Mouse (Mus musculus) ZHBTc4 (cell line): ENCODE measurements around the gene Nrf1.

ENCODE experiments used
- DNase-seq: peaks from one replicate; pipeline ENCODE4 v3.0.0-alpha.2; 2011; ENCODE audit warnings: low read depth, low spot score

Nrf1 gene

DNA sequence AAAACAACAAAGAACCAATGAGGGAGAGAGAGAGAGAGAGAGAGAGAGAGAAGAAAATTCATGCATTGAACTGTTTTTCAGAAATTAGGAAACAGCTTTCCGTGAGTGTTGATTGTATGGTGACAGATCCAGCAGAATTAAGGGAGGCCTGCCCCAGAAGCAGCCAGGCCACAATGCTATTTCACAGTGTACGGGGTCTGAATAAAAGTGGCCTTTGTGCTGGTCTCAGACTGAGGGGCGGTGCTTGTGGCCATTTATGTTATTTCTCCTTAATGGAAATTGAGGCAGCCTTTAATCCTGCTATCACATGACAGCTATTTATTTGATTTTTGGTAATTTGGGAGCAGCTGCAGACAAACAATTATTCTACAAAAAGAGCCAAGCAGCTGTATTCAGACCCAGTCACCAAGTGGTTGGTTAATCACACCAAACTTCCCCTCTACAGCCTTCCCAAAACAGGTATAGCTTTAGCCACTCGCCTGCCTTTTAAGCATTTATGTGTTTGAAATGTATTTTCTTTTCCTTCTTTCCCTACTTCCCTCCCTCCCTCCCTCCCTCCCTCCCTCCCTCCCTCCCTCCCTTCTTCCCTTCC lies 31.2 kb downstream of the Nrf1 start:
- no peak for DNase-seq

DNA sequence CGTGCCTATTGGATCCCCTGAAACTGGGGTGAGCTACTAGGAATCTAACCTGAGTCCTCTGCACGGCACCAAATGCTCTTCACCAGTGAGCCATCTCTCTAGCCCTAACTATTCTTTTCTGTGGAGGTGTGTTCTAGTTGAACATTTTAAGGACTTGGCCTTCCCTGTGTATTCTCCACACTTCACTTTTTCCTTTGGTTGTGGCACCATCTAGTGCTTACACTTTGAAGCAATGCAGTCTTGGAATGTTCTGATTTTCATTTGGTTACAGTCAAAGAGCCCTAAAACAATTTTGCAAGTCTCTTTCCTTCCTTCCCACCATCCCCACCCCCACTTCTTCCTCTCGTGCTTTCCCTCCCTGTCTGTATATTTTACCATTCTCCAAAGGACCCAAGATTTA lies 33.6 kb downstream of the Nrf1 start:
- DNase-seq: no peak

GRCm38 (mm10) chr6:30083307-30083706 lies 35.5 kb downstream of the Nrf1 start:
- DNase-seq: peak; percentile 48

DNA sequence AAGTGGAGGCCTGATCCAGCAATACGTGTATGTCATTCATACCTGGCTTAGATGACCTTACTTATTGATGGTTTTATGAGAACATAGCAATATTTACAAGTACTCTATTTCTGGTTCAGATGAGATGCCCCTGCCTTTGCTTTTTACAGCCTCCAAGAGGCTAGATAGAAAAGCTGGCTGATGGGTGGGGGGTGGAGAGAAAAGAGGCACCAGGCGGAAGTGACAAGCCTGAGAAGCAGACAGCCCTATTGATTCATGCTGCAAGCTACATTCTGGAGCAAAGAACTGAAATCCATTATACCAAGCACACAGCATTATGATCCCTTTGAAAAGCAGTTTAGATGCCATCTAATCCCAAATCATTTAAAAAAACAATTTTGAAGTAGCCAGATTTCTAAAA lies 37.6 kb downstream of the Nrf1 start:
- no peak for DNase-seq

- DNase-seq: no peak
Observed at GRCm38 (mm10) chr6:30091221-30091620, 43.4 kb downstream of the Nrf1 start.

- no peak for DNase-seq
Observed at GRCm38 (mm10) chr6:30092816-30093215, 45.0 kb downstream of the Nrf1 start.

DNA sequence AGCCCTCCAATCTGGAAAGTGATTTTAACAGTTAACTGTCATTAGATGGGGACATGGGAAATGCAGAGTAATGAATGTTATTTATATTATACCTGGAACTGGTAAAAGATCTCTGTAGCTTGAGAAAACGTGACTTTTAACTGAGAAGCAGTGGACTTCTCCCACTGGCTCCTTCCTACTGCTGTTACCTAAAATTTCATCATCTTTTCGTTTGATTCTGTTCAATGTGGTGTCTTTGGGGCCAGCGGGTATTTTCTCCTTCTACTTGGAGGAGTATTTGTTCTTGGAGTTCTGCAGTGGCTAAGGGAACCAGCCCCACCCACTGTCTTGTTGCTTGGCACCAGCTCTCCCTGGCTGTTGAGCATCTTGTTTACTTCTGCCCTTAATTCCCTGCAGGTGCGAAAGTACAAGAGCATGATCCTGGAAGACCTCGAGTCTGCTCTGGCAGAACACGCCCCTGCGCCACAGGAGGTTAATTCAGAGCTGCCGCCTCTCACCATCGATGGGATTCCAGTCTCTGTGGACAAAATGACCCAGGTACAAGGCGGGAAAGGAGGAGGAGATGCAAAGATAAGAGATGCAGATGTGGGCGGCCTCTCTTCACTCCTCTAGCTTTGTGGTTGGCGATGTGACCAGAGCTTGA lies 54.1 kb downstream of the Nrf1 start:
- DNase-seq: peak; percentile 86

DNA sequence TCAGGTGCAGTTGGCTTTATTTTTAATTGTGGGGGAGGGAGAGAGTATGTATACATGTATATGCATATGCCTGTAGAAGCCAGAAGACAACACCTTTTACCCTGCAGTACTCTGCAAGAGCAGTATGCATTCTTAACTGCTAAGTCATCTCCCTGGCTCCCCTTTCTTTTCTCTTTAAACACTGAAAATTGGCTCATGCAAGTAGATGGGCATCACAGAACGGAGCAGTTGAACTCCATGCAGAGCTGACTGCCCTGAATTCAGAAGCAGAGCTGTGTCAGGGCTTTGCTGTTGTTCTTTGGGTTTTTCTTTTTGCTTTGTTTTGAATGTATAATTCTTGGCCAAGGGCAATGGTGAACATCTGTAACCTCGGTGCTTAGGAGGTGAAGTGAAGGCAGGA lies 58.3 kb downstream of the Nrf1 start:
- DNase-seq: no peak

- no peak for DNase-seq
Observed at GRCm38 (mm10) chr6:30107456-30107855, 59.7 kb downstream of the Nrf1 start.

GRCm38 (mm10) chr6:30109820-30110502 lies 62.2 kb downstream of the Nrf1 start:
- DNase-seq: no peak

DNA sequence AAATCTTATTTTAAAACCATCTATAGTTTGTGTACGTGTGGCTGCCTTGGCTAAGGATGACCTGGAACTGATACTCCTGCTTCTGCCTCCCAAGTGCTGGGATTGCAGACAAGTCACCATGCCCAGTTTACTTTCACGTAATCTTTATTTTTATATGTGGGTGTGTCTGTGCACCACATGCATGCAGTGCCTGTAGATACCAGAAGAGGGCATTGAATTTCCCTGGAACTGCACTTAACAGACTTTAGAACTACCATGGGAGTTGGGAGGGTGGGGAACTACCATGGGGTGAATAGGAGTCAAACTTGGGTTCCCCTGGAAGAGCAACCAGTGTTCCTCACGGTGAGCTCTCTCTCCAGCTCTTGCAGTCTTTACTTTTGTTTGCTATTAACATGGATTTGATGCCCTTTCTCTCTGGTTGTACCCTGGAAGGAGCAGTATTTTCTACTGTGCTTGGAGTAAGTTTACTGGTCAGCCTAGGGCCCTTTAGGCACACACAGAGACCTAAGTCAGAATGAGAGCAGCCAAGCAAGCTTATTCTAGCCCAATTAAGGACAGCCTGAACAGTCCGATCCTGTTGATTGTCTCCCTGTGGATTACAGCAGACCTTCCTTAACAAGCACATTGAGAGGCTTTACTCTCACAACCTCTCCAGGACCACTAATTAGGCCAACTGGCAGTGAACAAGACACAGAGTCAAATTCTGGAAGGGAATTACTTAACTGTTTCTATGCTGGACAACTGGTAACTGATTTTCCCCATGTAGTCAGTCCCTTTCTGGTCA lies 64.8 kb downstream of the Nrf1 start:
- peak; percentile 64 for DNase-seq

GRCm38 (mm10) chr6:30114101-30114500 lies 66.3 kb downstream of the Nrf1 start:
- no peak for DNase-seq

DNA sequence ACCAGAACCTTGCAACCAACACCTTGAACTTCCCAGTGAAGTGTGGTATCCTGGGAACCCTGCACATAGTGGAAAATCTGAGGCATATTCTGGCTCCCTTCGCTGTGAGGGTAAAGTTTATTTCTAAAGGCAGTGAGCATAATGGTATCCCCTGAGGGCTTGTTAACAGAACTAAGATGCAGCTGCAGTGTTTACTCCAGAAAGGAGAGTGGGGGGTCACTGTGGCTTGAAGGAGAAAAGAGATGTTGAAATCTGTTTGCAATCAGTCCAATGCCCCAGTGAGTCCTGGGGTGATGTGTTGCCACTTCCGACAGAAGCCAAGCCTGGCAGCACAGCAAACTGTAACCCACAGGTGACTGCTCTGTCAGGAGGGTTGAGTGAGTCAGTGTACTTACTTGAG lies 73.4 kb downstream of the Nrf1 start:
- DNase-seq: no peak

DNA sequence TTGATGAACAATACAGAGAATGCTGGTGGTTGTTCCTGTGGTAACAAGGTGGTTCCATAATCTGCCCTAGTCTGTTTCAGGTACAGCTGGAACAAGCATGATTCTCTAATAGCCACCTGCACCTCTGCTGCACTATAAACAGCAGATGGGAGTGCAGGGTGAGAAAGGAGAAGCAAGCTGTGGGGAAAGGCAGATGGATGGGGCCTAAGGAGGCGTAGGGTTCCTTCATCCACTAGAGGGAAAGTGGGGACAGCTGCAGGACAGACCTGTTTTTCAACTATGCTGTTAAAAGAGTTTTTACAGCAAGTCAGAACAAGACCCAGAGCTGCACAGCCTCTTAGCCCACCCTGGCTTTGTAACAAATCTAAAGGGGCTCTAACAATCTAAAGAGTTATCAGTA lies 73.8 kb downstream of the Nrf1 start:
- no peak for DNase-seq

GRCm38 (mm10) chr6:30123391-30123790 lies 75.6 kb downstream of the Nrf1 start:
- no peak for DNase-seq

DNA sequence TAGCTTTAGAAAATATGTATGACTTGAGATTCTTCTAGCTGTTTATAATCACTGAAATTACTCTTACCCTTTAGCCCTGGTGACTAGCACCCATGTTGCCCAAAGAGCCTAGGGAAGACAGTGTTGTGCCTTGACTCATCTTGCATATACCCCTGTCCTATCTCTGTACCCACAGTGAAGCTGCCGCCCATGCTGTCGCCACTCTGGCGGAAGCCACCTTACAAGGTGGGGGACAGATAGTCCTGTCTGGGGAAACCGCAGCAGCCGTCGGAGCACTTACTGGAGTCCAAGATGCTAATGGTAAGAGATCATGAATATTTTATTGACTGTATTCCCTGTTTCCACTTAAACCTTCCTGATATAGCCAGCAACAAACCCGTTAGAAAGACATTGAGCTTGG lies 78.3 kb downstream of the Nrf1 start:
- DNase-seq: no peak

GRCm38 (mm10) chr6:30126766-30127165 lies 79.0 kb downstream of the Nrf1 start:
- DNase-seq: no peak

DNA sequence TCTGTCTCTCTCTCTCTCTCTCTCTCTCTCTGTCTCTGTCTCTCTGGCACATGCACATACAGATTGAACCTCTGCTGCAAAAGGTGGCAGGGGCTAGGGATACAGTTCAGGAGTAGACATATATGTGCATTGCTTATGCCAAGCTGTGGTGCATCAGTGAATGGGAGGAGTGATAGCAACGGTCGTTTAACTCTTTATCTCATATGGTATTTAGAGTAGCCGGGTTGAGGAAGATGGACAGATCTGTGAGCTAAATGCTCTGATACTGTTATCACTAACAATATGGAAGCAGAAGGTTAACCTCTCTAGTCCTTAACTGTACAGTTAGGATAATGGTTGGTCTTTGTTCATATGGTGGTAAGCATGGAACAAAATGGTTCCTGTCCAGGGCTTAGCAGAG lies 84.6 kb downstream of the Nrf1 start:
- no peak for DNase-seq

DNA sequence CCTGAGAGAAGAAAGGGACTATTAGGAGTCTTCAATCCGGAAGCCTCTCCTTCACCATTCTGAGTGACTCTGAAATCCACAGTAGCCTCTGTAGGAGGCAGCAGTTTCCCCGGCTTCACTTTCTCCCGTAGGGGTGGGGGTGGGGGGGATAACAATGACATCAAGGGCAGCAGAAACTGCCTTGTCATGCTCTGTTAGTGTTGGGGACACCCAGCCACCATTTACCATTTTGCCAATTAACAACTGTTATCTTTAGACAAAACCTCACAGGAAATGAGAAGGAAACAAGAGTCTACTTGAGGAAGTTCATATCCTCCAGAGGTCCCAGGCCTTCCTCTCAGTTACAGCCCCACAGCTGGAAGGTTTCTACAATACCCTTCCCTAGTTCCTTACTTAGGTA lies 87.8 kb downstream of the Nrf1 start:
- no peak for DNase-seq

- no peak for DNase-seq
Observed at GRCm38 (mm10) chr6:30137227-30137626, 89.4 kb downstream of the Nrf1 start.

GRCm38 (mm10) chr6:30139329-30140045 lies 91.7 kb downstream of the Nrf1 start:
- no peak for DNase-seq

DNA sequence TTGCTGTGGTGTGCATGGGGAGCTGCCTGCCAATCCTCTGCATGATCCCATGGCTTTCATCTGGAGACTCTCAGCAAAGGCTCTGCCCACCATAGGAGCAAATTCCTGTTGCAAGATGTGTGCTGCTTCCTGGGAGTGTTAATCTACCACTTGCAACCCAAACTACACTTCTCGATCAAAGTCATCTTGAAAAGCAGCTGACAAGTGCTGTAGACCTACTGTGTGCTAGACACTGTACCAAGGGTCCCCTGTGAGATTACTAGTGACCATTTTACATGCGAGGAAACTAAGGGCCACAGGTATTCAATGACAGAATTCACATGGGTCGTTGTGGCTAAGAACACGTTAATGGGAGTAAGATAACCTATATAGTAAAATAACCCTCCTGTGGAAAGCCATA lies 95.5 kb downstream of the Nrf1 start:
- no peak for DNase-seq
